Mouse (Mus musculus) liver, embryonic 16.5 days (tissue): Measurements from ENCODE around the gene Mex3a. TPM values are rescaled to one million over a fixed set of nuclear protein-coding genes. Genes with fewer than 3 reads are reported as not detected.

Experiments used
- ATAC-seq: fragments of 200-750 bp; cut with Nextera tagmentation; 2 replicates; pipeline ENCODE4 v1.8.0; 2017; ENCODE audit warnings: low read depth, mild to moderate bottlenecking, moderate number of reproducible peaks, moderate library complexity
- H3K27ac ChIP-seq: fragments of 300-500 bp; sonication (generic); 2 replicates; pipeline ENCODE4 v1.5.1; 2014; ENCODE audit warnings: mild to moderate bottlenecking, low read length
- H3K27me3 ChIP-seq: fragments of 300-500 bp; sonication (generic); 2 replicates; pipeline ENCODE4 v1.6.1; 2014; ENCODE audit warnings: low read depth, low read length, mixed read lengths; ENCODE audit not compliant: control insufficient read depth, insufficient read depth
- H3K36me3 ChIP-seq: fragments of 300-500 bp; sonication (generic); 2 replicates; pipeline ENCODE4 v1.6.1; 2014; ENCODE audit warnings: mild to moderate bottlenecking; ENCODE audit not compliant: control insufficient read depth, insufficient read depth
- H3K4me1 ChIP-seq: fragments of 300-500 bp; sonication (generic); 2 replicates; pipeline ENCODE4 v1.6.1; 2014; ENCODE audit warnings: low read depth, low read length, mixed read lengths; ENCODE audit not compliant: control insufficient read depth
- H3K4me2 ChIP-seq: fragments of 300-500 bp; sonication (generic); 2 replicates; pipeline ENCODE4 v1.6.1; 2014; ENCODE audit warnings: low read depth, low read length, mixed read lengths
- H3K4me3 ChIP-seq: fragments of 300-500 bp; sonication (generic); 2 replicates; pipeline ENCODE4 v1.5.1; 2014; ENCODE audit warnings: low read depth, mild to moderate bottlenecking, low read length
- H3K9ac ChIP-seq: fragments of 300-500 bp; sonication (generic); 2 replicates; pipeline ENCODE4 v1.6.1; 2014; ENCODE audit warnings: low read depth, low read length
- H3K9me3 ChIP-seq: fragments of 300-500 bp; sonication (generic); replicated peaks from 2 replicates; pipeline ENCODE4 v1.6.1; 2016; ENCODE audit warnings: low read length; ENCODE audit not compliant: control insufficient read depth
- WGBS: fragments of 180-500 bp; shearing (Covaris S2); extraction: QIAGEN DNeasy Blood & Tissue Kit; methylation state at CpG from one replicate; pipeline ENCODE4 v1.1.7; 2014; ENCODE audit not compliant: insufficient replicate concordance; 5-methylcytosine and 5-hydroxymethylcytosine counted together
- polyA plus RNA-seq: library from polyadenylated mRNA; unstranded; fragments of >200 nt; fragmentation: Nextera tagmentation; extraction: Ambion mirVana; gene quantifications from 2 replicates; pipeline ENCODE4 v1.2.1, GENCODE M21; 2015

The Mex3a gene
- polyA plus RNA-seq, 1 experiment from 2014 or later, result 0.44 TPM

DNA sequence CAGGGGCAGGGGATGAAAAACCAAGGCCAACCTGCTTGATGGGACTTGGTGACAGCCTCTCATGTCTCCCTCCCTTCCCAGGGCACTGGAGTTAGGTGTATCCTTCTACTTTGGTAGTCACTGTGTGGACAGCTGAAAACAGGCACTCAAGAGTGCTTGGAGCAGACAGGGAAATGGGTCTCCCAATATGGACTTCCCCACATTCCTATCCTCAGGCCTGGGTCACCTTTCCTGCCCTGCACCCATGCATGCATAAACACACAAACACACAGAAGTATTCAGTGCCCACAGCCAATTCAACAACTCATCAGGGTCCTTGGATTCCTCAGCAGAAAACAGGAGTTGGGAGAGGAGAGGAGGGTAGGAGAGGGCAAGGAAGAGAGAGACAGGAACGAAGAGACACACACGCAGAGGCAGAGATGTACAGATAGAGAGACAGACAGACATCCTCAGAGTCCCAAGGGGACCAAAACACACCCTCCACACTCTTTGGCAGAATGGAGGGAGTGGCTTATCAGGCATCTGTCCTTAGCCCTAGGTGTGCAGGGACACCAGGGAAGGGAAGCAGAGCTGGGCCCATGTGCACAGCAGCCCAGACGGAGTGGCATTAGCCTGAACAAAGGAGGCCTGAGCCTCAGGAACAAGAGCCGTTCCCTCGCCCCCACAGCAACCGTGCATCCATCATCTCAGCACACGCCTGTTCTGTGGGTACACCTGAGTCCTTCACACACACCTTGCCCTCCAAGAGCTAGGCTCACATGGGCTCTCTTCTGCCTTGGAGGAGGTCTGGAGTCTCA lies 2.8 kb upstream of the Mex3a start:
- no peak for ATAC-seq
- peaks cover 29% of the 10 kb centered on the region for H3K4me1 ChIP-seq
- no peak overlapping the region for H3K4me2 ChIP-seq

DNA sequence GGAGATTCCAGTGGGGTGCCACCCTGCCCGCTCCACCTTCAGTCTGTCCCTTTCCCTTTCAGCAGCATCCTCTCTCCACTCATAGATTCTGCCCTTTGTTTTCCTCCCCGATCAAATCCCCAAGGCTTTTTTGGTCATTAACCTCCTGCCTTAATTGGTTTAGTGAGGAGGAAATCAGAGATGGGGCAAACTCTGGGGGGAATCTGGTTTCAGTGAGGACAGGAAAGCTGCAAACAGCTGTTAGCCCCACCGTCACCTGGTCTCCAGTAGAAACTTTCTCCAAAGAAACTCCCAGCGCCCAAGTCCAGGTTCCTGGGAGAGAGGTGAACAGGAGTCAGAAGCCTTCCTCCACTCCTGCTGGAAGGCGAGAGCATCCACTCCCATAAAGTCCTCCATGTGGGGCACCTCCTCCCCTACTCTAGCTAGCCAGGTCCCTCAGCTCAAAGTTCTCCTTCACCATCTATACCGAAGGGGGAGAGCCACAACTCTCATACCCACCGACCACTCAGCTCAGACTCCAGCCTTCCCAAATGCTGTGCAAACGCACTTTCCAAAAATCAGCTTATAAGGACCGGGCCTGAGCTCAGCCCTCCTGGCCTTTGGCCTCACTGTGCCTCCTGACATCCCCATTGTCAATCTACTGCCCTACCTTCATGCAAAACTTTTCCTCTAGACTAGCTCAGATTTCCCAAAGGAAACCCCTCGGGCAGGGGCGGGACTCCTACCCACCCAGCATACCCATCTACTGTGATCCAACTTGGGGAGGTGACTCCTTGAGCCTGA lies 1.9 kb upstream of the Mex3a start:
- no peak overlapping the region for H3K27ac ChIP-seq
- H3K27me3 ChIP-seq, result peaks cover 9% of the 10 kb centered on the region
- H3K9ac ChIP-seq, result no peak overlapping the region
- H3K4me3 ChIP-seq, result no peak overlapping the region; the same call in 1 of the 2 replicates
- H3K9me3 ChIP-seq, result no peaks in the 10 kb centered on the region
- peak overlapping the region; percentile 97 for H3K4me2 ChIP-seq
- ATAC-seq, result no peak
- WGBS, result 46% methylated on average over 11 of the region's 11 CpGs
- peaks cover 29% of the 10 kb centered on the region for H3K4me1 ChIP-seq
- H3K36me3 ChIP-seq, result no peaks in the 10 kb centered on the region

More for the DNA sequence above, 2.8 kb upstream of the Mex3a start:
- Histone ChIP-seq H3K27ac (no peak overlapping the region), H3K9me3 (no peaks in the 10 kb centered on the region), H3K4me3 (no peak overlapping the region), H3K27me3 (peaks cover 9% of the 10 kb centered on the region), H3K36me3 (no peaks in the 10 kb centered on the region), H3K9ac (no peak overlapping the region)
- 58% methylated on average over 7 of the region's 7 CpGs for WGBS

DNA sequence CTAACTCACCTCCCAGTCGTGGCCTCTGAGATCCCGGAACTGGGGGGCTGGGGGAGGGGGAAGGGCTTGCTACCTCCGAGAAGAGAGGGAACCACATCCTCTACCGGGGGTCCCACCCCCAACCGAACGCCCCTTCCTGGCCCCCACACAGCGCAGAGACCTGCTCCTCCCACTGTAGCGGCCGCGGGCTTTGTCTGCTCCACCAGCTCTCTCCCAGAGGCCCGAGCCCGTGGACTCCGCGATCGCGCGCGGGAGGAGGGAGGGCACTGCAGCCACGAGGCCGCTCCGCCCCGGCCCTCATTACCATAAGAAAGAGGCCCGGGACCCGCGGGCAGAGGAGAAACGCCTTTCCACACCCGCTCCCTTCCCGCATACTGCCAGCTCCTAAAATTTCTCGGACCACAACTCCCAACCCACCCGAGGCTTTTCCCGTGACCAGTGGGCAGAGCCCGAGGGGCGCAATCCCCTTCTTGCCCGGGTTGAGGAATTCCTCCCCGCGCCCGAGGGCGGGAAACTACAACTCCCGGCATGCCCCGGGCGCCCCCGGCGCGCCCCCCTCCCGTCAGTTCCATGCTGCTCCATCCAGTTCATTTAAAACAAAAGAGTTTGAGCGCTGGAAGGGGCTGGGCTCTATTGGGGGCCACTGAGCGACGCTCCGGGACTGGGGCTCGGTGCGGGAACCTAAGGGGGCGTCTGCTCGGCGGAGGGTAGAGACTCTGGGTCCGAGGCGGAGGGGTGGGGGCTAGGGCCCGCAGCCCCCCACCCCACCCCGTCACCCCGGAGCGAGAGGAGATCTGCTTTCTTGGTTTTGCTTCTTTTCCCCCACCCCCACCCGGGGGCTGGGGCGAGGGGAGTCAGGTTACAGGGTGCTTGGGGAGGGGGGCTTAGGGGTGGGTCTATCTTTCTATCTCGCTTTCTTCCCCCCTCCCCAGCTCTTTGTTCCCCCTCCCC lies 572 bp upstream of the Mex3a start:
- ATAC-seq, result peak; percentile 63
- peaks cover 36% of the 10 kb centered on the region for H3K4me1 ChIP-seq
- under 1% methylated on average over 62 of the region's 63 CpGs for WGBS

DNA sequence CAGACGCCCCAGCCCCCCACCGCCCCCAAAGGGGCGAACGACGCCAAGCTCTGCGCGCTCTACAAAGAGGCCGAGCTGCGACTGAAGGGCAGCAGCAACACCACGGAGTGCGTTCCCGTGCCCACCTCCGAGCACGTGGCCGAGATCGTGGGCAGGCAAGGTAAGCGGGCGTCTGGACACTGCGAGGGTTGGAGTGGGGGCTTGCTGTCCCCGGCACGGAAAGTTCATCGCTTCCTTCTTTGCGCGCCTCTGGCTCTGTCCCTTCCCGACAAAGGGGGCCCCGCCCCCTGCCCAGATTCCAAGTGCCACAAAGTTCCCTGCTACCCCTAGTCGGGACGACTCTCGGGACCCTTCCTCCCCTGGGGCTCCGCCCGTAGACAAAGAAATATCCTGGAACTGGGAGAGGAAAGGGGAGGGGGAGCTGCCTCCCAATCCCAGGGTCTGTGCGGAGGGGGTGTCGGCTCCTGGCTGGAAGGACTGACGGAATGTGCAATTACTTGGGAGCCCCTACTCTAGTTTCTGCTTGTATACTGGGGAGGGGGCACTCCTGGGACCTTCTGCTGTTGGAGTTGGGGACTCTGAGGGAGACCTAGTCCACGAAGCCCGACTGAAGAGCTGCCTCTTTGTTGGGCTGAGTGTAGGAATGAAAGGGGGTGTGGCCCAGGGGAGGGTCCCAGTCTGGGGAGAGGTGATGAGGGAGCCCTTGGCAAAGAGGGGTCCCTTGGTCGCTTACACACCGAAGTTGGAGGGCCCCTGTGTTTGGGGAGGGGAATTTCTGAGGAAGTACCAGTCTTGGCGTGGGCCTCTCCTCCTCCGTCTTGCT lies 705 bp downstream of the Mex3a start:
- no peak for ATAC-seq
- no peaks in the 10 kb centered on the region for H3K9me3 ChIP-seq
- H3K27me3 ChIP-seq, result peaks cover 9% of the 10 kb centered on the region
- H3K9ac ChIP-seq, result peak overlapping the region; percentile 74
- H3K4me3 ChIP-seq, result peak overlapping the region; percentile 74
- H3K27ac ChIP-seq, result no peak overlapping the region
- peak overlapping the region; percentile 97 for H3K4me2 ChIP-seq
- H3K4me1 ChIP-seq, result peaks cover 41% of the 10 kb centered on the region
- no peaks in the 10 kb centered on the region for H3K36me3 ChIP-seq
- WGBS, result 3% methylated on average over 40 of the region's 40 CpGs

More for the DNA sequence above, 572 bp upstream of the Mex3a start:
- Histone ChIP-seq H3K9me3 (no peaks in the 10 kb centered on the region), H3K9ac (peak overlapping the region; percentile 74), H3K36me3 (no peaks in the 10 kb centered on the region), H3K27ac (peak overlapping the region; percentile 48), H3K27me3 (peaks cover 9% of the 10 kb centered on the region), H3K4me2 (peak overlapping the region; percentile 97), H3K4me3 (peak overlapping the region; percentile 74)

DNA sequence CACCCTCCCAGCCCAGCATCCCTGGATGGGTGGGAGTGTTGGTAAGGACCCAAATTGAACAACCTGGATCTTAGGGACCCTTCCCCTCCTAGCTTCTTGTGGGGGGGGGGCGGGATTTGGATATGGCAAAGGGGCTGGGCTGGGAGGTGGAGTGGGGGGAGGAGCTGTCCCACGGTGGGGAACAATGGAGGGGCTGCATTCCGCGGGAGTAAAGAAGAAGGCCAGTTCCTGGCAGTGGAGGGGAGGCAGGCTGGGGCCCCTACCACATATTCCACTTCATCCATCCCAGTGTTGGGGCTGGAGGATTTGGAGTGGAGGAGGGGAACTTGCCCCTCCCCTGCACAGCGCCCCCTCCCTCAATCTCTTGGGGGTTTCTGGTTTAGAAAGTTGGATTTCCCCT lies 1.5 kb downstream of the Mex3a start:
- peaks cover 9% of the 10 kb centered on the region for H3K27me3 ChIP-seq
- H3K4me3 ChIP-seq, result no peak overlapping the region
- H3K27ac ChIP-seq, result no peak overlapping the region
- no peaks in the 10 kb centered on the region for H3K9me3 ChIP-seq
- no peak overlapping the region for H3K9ac ChIP-seq
- H3K36me3 ChIP-seq, result no peaks in the 10 kb centered on the region
- peaks cover 41% of the 10 kb centered on the region for H3K4me1 ChIP-seq
- WGBS, result 27% methylated on average over 5 of the region's 5 CpGs
- no peak for ATAC-seq
- H3K4me2 ChIP-seq, result no peak overlapping the region

DNA sequence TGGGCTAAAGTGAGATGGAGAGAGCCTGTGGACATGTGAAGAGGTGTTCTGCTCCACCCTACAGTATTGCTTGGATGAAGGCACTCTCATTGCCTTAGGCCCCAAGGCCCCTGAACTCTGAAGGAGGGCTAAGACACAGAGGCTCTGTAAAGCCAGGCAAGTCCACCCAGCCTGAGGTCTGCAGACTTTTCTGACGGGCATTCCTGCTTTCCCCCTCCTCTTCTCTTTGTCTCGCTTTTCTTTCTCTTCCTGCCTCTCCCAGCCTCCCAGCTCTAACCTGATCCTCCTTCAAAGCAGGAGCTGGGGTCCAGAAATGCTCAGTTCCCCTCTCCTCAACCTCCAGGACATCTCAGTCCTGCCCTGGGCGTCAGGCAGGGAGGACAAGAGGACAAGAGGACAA lies 2.8 kb downstream of the Mex3a start:
- ATAC-seq, result no peak
- Histone ChIP-seq H3K27me3 (peaks cover 9% of the 10 kb centered on the region), H3K4me1 (peaks cover 36% of the 10 kb centered on the region), H3K9ac (no peak overlapping the region), H3K9me3 (no peaks in the 10 kb centered on the region), H3K36me3 (no peaks in the 10 kb centered on the region), H3K4me2 (no peak overlapping the region), H3K4me3 (no peak overlapping the region), H3K27ac (no peak overlapping the region)
- WGBS, result 67% methylated on average over 3 of the region's 3 CpGs

DNA sequence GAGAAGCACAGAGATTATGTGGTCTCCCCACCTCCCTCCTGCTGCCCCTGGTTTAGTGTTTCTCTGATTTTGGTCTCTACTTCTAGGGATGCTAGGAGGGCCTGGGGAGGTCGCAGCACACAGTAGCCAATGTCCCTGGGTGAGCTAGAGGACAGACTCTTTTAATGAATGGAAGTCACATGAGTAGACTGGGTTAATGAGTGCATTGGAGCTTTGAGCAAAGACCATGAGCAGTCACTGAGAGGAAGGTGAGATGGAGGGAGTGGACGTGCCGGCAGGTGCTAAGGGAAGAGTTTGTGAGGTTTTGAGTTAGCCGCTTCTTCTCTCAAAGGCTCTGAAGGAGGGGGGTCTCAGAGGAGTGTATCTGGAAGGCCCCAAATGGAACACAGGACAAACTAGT lies 3.3 kb downstream of the Mex3a start:
- no peaks in the 10 kb centered on the region for H3K9me3 ChIP-seq
- no peak for ATAC-seq
- no peak overlapping the region for H3K27ac ChIP-seq
- H3K4me3 ChIP-seq, result no peak overlapping the region
- H3K4me1 ChIP-seq, result peaks cover 34% of the 10 kb centered on the region
- peaks cover 9% of the 10 kb centered on the region for H3K27me3 ChIP-seq
- WGBS, result 81% methylated on average over 4 of the region's 4 CpGs
- H3K9ac ChIP-seq, result no peak overlapping the region
- no peaks in the 10 kb centered on the region for H3K36me3 ChIP-seq
- 0 out of 2 replicates have a peak overlapping the region, but pooled peaks have one; percentile 92 for H3K4me2 ChIP-seq
